Mouse (Mus musculus): ENCODE results near the gene Atf7ip2.

DNA sequence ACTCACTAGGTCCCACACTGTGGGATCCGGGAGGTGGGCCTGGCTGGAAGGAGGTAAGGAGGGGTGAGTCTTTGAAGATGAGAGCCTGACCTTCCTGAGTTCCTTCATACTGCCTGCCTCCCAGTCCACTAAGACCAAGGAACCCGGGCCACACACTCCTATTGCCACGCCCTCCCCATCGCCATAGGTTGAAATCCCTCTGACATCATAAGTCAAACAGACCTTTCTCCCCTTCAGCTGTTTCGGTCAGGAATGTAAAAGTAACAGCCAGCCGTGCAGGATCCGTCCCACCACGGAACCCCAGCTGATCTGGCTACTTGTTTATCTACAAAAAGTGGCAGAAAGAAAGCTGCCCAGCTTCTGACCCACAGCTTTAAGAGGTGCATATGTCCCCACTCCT lies 107.1 kb downstream of the Atf7ip2 start:
- TF ChIP-seq POLR2A (IDR thresholded peaks at IDR 0.05; ENCODE audit: control insufficient read depth, extremely low read depth, insufficient read depth, low read length, poor library complexity) (no peak), CTCF (IDR thresholded peaks at IDR 0.05; ENCODE audit: borderline replicate concordance, control insufficient read depth, extremely low read depth, insufficient read depth, low read length, poor library complexity) (no peak)

Data from thymus, adult 2 months (tissue).